22 mouse cellular contexts compared by ENCODE assay signal in the genomic region with DNA sequence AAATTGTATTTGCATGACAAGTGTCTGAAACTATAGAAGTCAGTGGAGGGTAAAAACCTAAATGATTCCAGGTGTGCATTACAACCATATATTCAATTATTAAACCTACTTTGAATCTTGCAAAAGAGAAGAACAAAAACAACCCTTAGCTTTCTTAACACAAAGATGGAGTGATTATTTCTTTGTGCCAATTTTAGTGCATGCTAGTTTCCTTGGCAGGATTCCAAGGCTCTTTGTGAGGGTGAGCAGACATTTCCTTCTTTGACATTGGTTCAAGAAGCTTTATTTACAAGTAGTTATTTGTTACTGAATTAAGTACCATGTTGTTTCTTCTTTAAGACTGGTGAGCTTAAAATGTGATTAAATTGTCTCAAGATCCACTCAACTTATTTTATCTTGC.
DNase-seq lines count a peak whose midpoint lies in the region; ATAC-seq and TF ChIP-seq lines count a peak whose summit lies in the region.
"Had no signal": no experiment of that assay in that cellular context is flagged by ENCODE, and none has a peak within 500 bp of the region (broad histone marks: within the 10 kb centered on the region; RNA-seq: fewer than 3 reads in every experiment).

No protein-coding gene starts in this region.

- no peaks in the 10 kb centered on the region for H3K27me3 ChIP-seq in kidney, adult 2 months (replicated peaks; ENCODE audit: control insufficient read depth, insufficient read depth, low read length)
- H3K27me3 ChIP-seq in embryonic facial prominence, embryonic 15.5 days = no peaks in the 10 kb centered on the region
- H3K27me3 ChIP-seq: CH12.LX; heart, embryonic 13.5 days; kidney, embryonic 15.5 days; midbrain, embryonic 12.5 days; neural tube, embryonic 13.5 days had no signal

- H3K9ac ChIP-seq in embryonic facial prominence, embryonic 15.5 days = no peak overlapping the region
- H3K9ac ChIP-seq: heart, embryonic 13.5 days; kidney, embryonic 15.5 days; midbrain, embryonic 12.5 days; neural tube, embryonic 13.5 days had no signal

- DNase-seq in cerebellum, postnatal 10 days = peak; percentile 20 to 49
- DNase-seq in cerebellum, adult 18-20 months = no peak
- DNase-seq in kidney, adult 2 months = peak; percentile 22
- DNase-seq in kidney, adult 11 months = no peak
- DNase-seq in lung, postnatal 10 days = peak; percentile 12
- DNase-seq in lung, postnatal 14 days = no peak
- DNase-seq in right cerebral cortex, postnatal 10 days (ENCODE audit: low spot score in 2 of 2) = no peak
- DNase-seq: adrenal gland, adult 8-10 months; cerebellum, adult 11-12 months; gastrocnemius, postnatal 10 days; heart, adult 18-20 months; heart, postnatal 36 days; layer of hippocampus, postnatal 36 days; liver; right cerebral cortex, adult 18-20 months had no signal

- no peaks in the 10 kb centered on the region for H3K9me3 ChIP-seq in embryonic facial prominence, embryonic 15.5 days (replicated peaks)
- H3K9me3 ChIP-seq: heart, embryonic 13.5 days; kidney, embryonic 15.5 days; midbrain, embryonic 12.5 days; neural tube, embryonic 13.5 days had no signal

- H3K4me3 ChIP-seq in kidney, adult 2 months (ENCODE audit: insufficient read depth, low read depth, low read length) = no peak overlapping the region
- no peak overlapping the region for H3K4me3 ChIP-seq in embryonic facial prominence, embryonic 15.5 days (replicated peaks)
- H3K4me3 ChIP-seq: heart, embryonic 13.5 days; kidney, embryonic 15.5 days; midbrain, embryonic 12.5 days; neural tube, embryonic 13.5 days had no signal

- no peaks in the 10 kb centered on the region for H3K4me1 ChIP-seq in kidney, adult 2 months (ENCODE audit: control insufficient read depth, insufficient read depth, low read length)
- H3K4me1 ChIP-seq in embryonic facial prominence, embryonic 15.5 days = 0 out of 2 replicates have a peak, but pooled peaks cover 6% of the 10 kb centered on the region
- H3K4me1 ChIP-seq: kidney, embryonic 15.5 days; midbrain, embryonic 12.5 days; neural tube, embryonic 13.5 days had no signal

- no peak for ATAC-seq in embryonic facial prominence, embryonic 15.5 days (ENCODE audit: insufficient number of reproducible peaks, low FRiP score, low TSS enrichment, low read depth)

- H3K36me3 ChIP-seq in kidney, adult 2 months (ENCODE audit: control insufficient read depth, insufficient read depth, low read length) = no peaks in the 10 kb centered on the region
- H3K36me3 ChIP-seq in embryonic facial prominence, embryonic 15.5 days = no peaks in the 10 kb centered on the region
- H3K36me3 ChIP-seq: heart, embryonic 13.5 days; kidney, embryonic 15.5 days; midbrain, embryonic 12.5 days; neural tube, embryonic 13.5 days had no signal

- no peak overlapping the region for H3K4me2 ChIP-seq in embryonic facial prominence, embryonic 15.5 days (replicated peaks)
- H3K4me2 ChIP-seq: heart, embryonic 13.5 days; kidney, embryonic 15.5 days; midbrain, embryonic 12.5 days; neural tube, embryonic 13.5 days had no signal

- TF ChIP-seq POLR2A in kidney, adult 2 months (IDR thresholded peaks at IDR 0.05; ENCODE audit: low read depth, low read length) = no peak

- H3K27ac ChIP-seq in kidney, adult 2 months (ENCODE audit: insufficient read depth, low read depth, low read length) = no peak overlapping the region
- H3K27ac ChIP-seq in embryonic facial prominence, embryonic 15.5 days (replicated peaks) = peak overlapping the region; percentile 55
- H3K27ac ChIP-seq: heart, embryonic 13.5 days; kidney, embryonic 15.5 days; macrophage; midbrain, embryonic 12.5 days; neural tube, embryonic 13.5 days had no signal

- no peak for TF ChIP-seq CTCF in kidney, adult 2 months (conservative IDR thresholded peaks at IDR 0.05; ENCODE audit: insufficient read depth, insufficient read length, low read depth, low read length)

Comparison
In these comparisons a context has a peak if more than half of its experiments do, and no peak if none do; other contexts are left out.
1. DNase-seq: peak in cerebellum, postnatal 10 days (2 of 2), kidney, adult 2 months (single experiment) and lung, postnatal 10 days (single experiment); none in cerebellum, adult 18-20 months (0 of 2), kidney, adult 11 months (single experiment), lung, postnatal 14 days (single experiment) and right cerebral cortex, postnatal 10 days (0 of 2).